Comparison of ENCODE assay signal across 7 mouse cellular contexts in genomic region chr15:81587686-81588085, GRCm38 (mm10). TPM values are rescaled to one million over a fixed set of nuclear protein-coding genes. Genes with fewer than 3 reads are reported as not detected.
DNase-seq lines count a peak whose midpoint lies in the region; ATAC-seq and TF ChIP-seq lines count a peak whose summit lies in the region.

No protein-coding gene starts in this region.

- WGBS in spleen, adult 2 months: 35% methylated on average over 2 of the region's 2 CpGs
- WGBS in forebrain, embryonic 11.5 days: 63% methylated on average over 2 of the region's 2 CpGs
- 45% methylated on average over 2 of the region's 2 CpGs for WGBS in limb, embryonic 14.5 days

- H3K27me3 ChIP-seq in spleen, adult 2 months (ENCODE audit: control insufficient read depth, insufficient read depth, low read length): no peaks in the 10 kb centered on the region
- no peaks in the 10 kb centered on the region for H3K27me3 ChIP-seq in forebrain, embryonic 11.5 days (ENCODE audit: control insufficient read depth, insufficient read depth, low read length)
- H3K27me3 ChIP-seq in limb, embryonic 14.5 days (ENCODE audit: control insufficient read depth, insufficient read depth, low read length): no peaks in the 10 kb centered on the region

- TF ChIP-seq CTCF in spleen, adult 2 months (IDR thresholded peaks at IDR 0.05; ENCODE audit: extremely low read depth, insufficient read depth, insufficient read length, insufficient replicate concordance): no peak

- peak overlapping the region; percentile 49 for H3K4me2 ChIP-seq in forebrain, embryonic 11.5 days (ENCODE audit: low read depth, low read length, severe bottlenecking)
- peak overlapping the region; percentile 88 for H3K4me2 ChIP-seq in limb, embryonic 14.5 days (replicated peaks; ENCODE audit: low read depth, low read length, severe bottlenecking)

- no peak for ATAC-seq in forebrain, embryonic 11.5 days (replicated peaks; ENCODE audit: low FRiP score)
- ATAC-seq in limb, embryonic 14.5 days (ENCODE audit: low FRiP score, low read depth): no peak

- no peak for TF ChIP-seq POLR2A in spleen, adult 2 months (IDR thresholded peaks at IDR 0.05; ENCODE audit: low read depth, low read length)
- TF ChIP-seq POLR2A in limb, embryonic 14.5 days (IDR thresholded peaks at IDR 0.05; ENCODE audit: borderline replicate concordance, extremely low read depth, insufficient read depth, insufficient read length): no peak

- H3K9me3 ChIP-seq in forebrain, embryonic 11.5 days (ENCODE audit: control insufficient read depth, low read length): no peaks in the 10 kb centered on the region
- H3K9me3 ChIP-seq in limb, embryonic 14.5 days (ENCODE audit: control insufficient read depth, low read length): no peaks in the 10 kb centered on the region

- peak overlapping the region; percentile 100 for H3K9ac ChIP-seq in forebrain, embryonic 11.5 days (ENCODE audit: low read length)
- peak overlapping the region; percentile 100 for H3K9ac ChIP-seq in limb, embryonic 14.5 days (ENCODE audit: low read depth, low read length, severe bottlenecking)

- no peaks in the 10 kb centered on the region; the same call in none of the 2 replicates for H3K4me1 ChIP-seq in spleen, adult 2 months (ENCODE audit: control insufficient read depth, insufficient read depth, insufficient read length)
- peaks cover 5% of the 10 kb centered on the region; the same call in 1 of the 2 replicates for H3K4me1 ChIP-seq in forebrain, embryonic 11.5 days (replicated peaks; ENCODE audit: control insufficient read depth, insufficient read depth, low read length)
- H3K4me1 ChIP-seq in limb, embryonic 14.5 days (ENCODE audit: control insufficient read depth, insufficient read depth, low read length): peaks cover 9% of the 10 kb centered on the region

- peak overlapping the region; percentile 47 for H3K4me3 ChIP-seq in spleen, adult 2 months (ENCODE audit: extremely low read depth, insufficient read depth, insufficient read length)
- H3K4me3 ChIP-seq in forebrain, embryonic 11.5 days (ENCODE audit: low read depth, low read length): peak overlapping the region; percentile 97
- H3K4me3 ChIP-seq in limb, embryonic 14.5 days (replicated peaks; ENCODE audit: low read length): peak overlapping the region; percentile 94

- no peak overlapping the region for H3K27ac ChIP-seq in spleen, adult 2 months (ENCODE audit: insufficient read depth, low read length)
- H3K27ac ChIP-seq in forebrain, embryonic 11.5 days (ENCODE audit: low read depth, low read length): no peak overlapping the region
- H3K27ac ChIP-seq in limb, embryonic 14.5 days (replicated peaks; ENCODE audit: low read depth, low read length): no peak overlapping the region

- peaks cover 3% of the 10 kb centered on the region for H3K36me3 ChIP-seq in spleen, adult 2 months (ENCODE audit: control insufficient read depth, insufficient read depth, low read length)
- H3K36me3 ChIP-seq in forebrain, embryonic 11.5 days (ENCODE audit: control insufficient read depth, insufficient read depth, low read length): no peaks in the 10 kb centered on the region
- peaks cover 15% of the 10 kb centered on the region; the same call in 1 of the 2 replicates for H3K36me3 ChIP-seq in limb, embryonic 14.5 days (ENCODE audit: control insufficient read depth, insufficient read depth, low read length)

- DNase-seq in spleen, adult 2 months (ENCODE audit: low read depth in 1 of 2, low spot score in 2 of 2): no peak
- DNase-seq in spleen, postnatal 4 days (ENCODE audit: low spot score in 2 of 2): no peak
- DNase-seq in forebrain, embryonic 11.5 days (ENCODE audit: low spot score): no peak
- DNase-seq in limb, embryonic 14.5 days (ENCODE audit: low spot score): no peak
- DNase-seq in adrenal gland, adult 2 months: no peak
- no peak for DNase-seq in cerebellum, postnatal 36 days
- no peak for DNase-seq in spleen, adult 12 weeks (ENCODE audit: low spot score)

RNA-seq across cellular contexts. Expression of gene Ep300, which starts 2.5 kb away (rescaled TPM):
- 37.6 and 39.3 TPM in 2 replicates for polyA plus RNA-seq in spleen, adult 2 months (2012; rRNA removed)
- 31.1 and 33.8 TPM in 2 replicates for polyA plus RNA-seq in forebrain, embryonic 11.5 days (2014; fragmentation: Nextera tagmentation; extraction: Ambion mirVana)
- 38.2 and 42.5 TPM in 2 replicates for polyA plus RNA-seq in limb, embryonic 14.5 days (2012; rRNA removed)
- 20.2 and 22.3 TPM in 2 replicates for polyA plus RNA-seq in limb, embryonic 14.5 days (2014; fragmentation: Nextera tagmentation; extraction: Ambion mirVana)
- 10 to 100 TPM; 56.0 to 71.2 TPM for total RNA-seq in adrenal gland, adult 2 months (2021)
- polyA plus RNA-seq in adrenal gland, adult 2 months (2012; rRNA removed): 19.5 and 26.5 TPM in 2 replicates

Comparison
In these comparisons a context has a peak if more than half of its experiments do, and no peak if none do; other contexts are left out.
1. H3K4me3 ChIP-seq: peak in every context shown above with its lines; median percentile 97 in forebrain, embryonic 11.5 days; 94 in limb, embryonic 14.5 days; 47 in spleen, adult 2 months.